Mouse (Mus musculus) urinary bladder, postnatal 4 days (tissue): ENCODE measurements around the gene Map3k4.

Source experiments
- DNase-seq, 2 experiments: peaks; one replicate each; pipeline ENCODE4 v3.0.0; 2021 to 2022; ENCODE audit warnings: low spot score in 2 of 2

Gene Map3k4

DNA sequence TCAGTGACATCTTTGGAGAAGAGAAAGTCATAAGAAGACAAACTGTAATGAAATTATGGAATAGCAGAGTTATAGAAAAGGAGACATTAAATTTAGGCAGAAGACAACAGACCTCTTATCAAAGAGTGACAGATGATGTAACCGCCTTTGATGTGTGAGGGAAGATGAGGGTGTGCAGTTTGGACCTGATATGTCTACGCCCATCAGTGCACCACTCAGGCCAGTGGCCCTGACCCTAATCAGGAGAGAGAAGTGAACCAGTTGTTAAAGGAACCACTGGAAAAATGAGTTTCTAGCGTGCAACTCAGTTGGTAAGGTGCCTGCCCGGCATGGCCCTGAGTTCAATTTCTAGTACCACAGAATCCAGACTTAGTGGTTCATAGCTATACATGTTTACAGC is 132.7 kb downstream of the Map3k4 start:
- no peak for DNase-seq

DNA sequence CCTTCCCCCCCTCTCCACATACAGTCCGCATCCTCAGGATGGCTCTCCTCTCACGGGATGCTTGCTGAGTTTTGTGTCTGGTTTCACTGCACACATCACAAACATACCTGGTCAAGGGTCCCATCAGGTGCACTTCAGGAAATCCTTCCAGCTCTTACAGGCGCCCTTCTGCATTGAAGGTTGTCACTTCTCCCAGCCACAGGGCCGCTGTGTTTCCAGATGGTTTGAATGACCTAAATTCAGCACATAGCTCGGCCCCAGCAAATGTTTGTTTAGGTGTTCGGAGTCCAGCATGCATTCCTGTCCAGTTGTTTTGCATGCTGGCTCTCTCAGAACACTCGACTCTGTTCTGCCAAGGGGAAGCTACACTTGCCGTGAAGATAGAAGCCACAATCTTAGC is 134.3 kb downstream of the Map3k4 start:
- DNase-seq: no peak

DNA sequence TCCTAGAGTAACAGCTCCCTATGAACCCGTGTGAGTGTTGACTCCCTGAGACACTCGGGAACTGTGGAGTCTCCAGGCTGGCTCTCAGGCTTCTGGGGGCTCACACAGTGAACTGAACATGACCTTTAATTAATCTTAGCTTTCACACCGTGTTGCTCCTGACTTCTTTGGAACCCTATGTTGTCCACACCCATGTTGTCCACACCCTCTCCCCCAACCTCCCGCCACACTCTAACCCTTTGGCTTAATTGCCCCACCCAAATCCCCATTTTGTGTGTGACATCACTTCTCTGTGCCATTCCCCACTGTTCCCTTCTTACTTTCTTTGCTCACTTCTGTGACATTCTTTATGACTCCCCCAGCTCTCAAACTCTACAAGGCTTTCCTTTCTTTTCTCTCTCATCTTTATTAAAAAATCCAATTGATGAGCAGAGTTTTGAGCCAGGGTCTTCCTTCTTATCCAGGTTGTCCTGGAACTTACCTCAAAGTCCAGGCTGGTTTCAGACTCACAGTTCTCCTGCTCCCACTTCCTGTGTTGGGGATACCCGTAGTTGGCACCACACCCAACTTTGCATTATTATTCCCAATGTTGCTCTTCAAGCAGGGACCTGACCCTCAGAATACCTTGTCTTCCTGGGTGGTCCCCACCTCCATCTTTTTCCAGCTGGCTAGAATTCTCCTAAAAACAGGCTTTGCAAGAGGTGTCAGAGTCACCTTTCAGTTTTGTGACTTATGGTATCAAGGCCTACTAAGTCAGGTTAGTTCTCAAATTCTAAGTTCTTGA is 135.7 kb downstream of the Map3k4 start:
- no peak for DNase-seq

DNA sequence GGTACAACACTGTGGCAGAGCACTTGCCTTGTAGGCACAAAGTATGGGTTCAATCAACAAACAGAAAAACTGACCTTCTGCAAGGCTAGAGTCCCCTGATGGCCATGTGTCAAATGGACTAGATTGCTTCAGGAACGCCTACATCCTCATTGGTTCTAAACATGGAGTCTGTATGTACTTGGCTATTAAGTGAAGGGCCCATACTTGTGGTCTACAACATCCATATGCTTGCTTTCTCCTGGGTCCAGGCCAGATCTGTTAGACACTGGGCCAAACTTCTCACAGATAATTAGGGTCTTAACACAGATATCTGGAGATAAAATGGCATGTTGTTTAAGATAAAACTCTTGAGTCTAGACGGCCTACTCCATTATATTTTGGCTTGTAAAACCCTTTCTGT is 138.8 kb downstream of the Map3k4 start:
- DNase-seq: no peak

DNA sequence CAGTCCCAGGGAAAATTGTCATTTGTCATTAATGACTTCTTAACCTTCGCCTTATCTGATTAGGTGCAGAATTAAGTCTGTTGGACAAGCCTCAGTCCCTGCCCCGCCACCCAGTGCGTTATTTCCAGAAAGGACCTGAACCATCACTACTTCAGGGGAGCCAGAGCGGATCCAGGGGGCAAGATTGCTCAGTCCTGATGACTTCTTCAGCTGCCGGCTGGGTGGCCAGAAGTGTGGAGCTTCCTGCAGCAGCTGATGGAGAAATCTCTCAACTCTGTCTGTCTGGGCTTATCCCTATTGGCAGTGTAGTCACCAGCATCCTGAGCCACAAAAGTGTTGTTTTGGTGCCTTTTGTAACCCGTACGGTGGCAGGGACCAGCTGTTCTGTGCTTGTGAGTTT is 139.3 kb downstream of the Map3k4 start:
- no peak for DNase-seq
